Mouse (Mus musculus): ENCODE measurements at regions not wholly inside any gene's neighbourhood (a gene's known extent, or its start where the extent isn't known, plus 50 kb on each side); places are given as distances from the start of the nearest gene placed in this dataset.
"Not testable (repeated sequence)": the region's sequence is repeated elsewhere in the genome, so short reads cannot be mapped to it uniquely, and the experiment has no call there.

GRCm38 (mm10) chr7:106616932-106617331 lies 63.5 kb downstream of the Olfr693 start:
- peak in 1 of 2 experiments; percentile 3 for DNase-seq

GRCm38 (mm10) chr7:106612723-106613122 lies 67.7 kb downstream of the Olfr693 start:
- no peak for DNase-seq

GRCm38 (mm10) chr7:106580424-106580823 lies 100.0 kb downstream of the Olfr693 start:
- DNase-seq = no peak

GRCm38 (mm10) chr7:106568251-106568650 lies 112.1 kb downstream of the Olfr693 start:
- not testable (repeated sequence) for DNase-seq

GRCm38 (mm10) chr7:106550881-106551575 lies 129.4 kb downstream of the Olfr693 start:
- DNase-seq = peak in 1 of 2 experiments; percentile 9

- DNase-seq = not testable (repeated sequence)
Measured at GRCm38 (mm10) chr7:106529433-106530102, 150.8 kb downstream of the Olfr693 start.

GRCm38 (mm10) chr7:106529023-106529422 lies 151.4 kb downstream of the Olfr693 start:
- DNase-seq = peak; percentile 20 to 60

GRCm38 (mm10) chr7:106494851-106495250 lies 185.5 kb downstream of the Olfr693 start:
- DNase-seq = no peak

Measured in kidney, postnatal 36 days (tissue).